Mouse (Mus musculus) stomach, postnatal 0 days (tissue): Measurements from ENCODE around the gene Zfp449.

ENCODE experiments used
- CTCF ChIP-seq: IDR thresholded peaks from 2 replicates; pipeline ENCODE4 v1.5.1; 2016; ENCODE audit warnings: antibody characterized with exemption, low read depth, mild to moderate bottlenecking, moderate library complexity
- EP300 ChIP-seq: optimal IDR thresholded peaks from 2 replicates; pipeline ENCODE3; 2016; ENCODE audit warnings: antibody characterized with exemption

- TF ChIP-seq CTCF, result no peak
- TF ChIP-seq EP300, result no peak
Observed at GRCm38 (mm10) chrX:56404646-56405045, 58.4 kb downstream of the Zfp449 start.
